Mouse (Mus musculus) lung, postnatal 0 days (tissue): ENCODE measurements around the gene Hoxd8.

Source experiments
- CTCF ChIP-seq: IDR thresholded peaks from 2 replicates; pipeline ENCODE4 v1.5.1; 2016; ENCODE audit warnings: antibody characterized with exemption, mild to moderate bottlenecking
- EP300 ChIP-seq: IDR thresholded peaks from 2 replicates; pipeline ENCODE4 v1.6.1; 2016; ENCODE audit warnings: antibody characterized with exemption, mild to moderate bottlenecking, control low read depth

GRCm38 (mm10) chr2:74745540-74746297, 41.3 kb downstream of the Hoxd8 start:
- TF ChIP-seq CTCF (no peak), EP300 (no peak)
